Mouse (Mus musculus): ENCODE measurements at regions not wholly inside any gene's neighbourhood (a gene's known extent, or its start where the extent isn't known, plus 50 kb on each side); places are given as distances from the start of the nearest gene placed in this dataset.
A peak's percentile ranks its signal among the peaks of the same experiment; 100 is the strongest.

DNA sequence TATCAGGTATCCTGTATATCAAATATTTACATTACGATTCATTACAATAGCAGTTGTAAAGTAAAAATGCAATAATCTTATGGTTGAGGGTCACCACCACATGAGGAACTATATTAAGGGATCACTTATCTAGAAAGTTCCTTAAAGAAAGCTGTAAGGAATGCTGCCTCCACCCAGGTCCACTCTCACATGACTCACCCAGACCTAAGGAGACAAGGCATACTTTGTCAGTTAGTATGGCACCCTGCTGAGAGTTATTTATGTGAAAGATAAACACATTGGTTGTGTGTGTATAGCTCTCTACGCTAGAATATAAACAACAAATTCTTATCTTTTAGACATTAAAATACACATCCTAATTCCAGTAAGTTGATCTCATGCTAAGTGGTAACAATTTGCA lies 619.6 kb upstream of the Cited2 start:
- Histone ChIP-seq H3K27ac (replicated peaks; ENCODE audit: low read depth, low read length) (no peak overlapping the region), H3K9ac (replicated peaks; ENCODE audit: low read length) (no peak overlapping the region), H3K4me3 (ENCODE audit: low read depth, low read length) (no peak overlapping the region), H3K4me1 (ENCODE audit: control insufficient read depth, insufficient read depth, low read length) (no peaks in the 10 kb centered on the region), H3K9me3 (replicated peaks; ENCODE audit: control insufficient read depth, low read length) (no peaks in the 10 kb centered on the region), H3K4me2 (ENCODE audit: low read depth, low read length) (no peak overlapping the region), H3K27me3 (ENCODE audit: control insufficient read depth, insufficient read depth, low read length) (no peaks in the 10 kb centered on the region), H3K36me3 (replicated peaks; ENCODE audit: control insufficient read depth, insufficient read depth, low read depth, low read length) (no peaks in the 10 kb centered on the region)
- no peak for ATAC-seq (replicated peaks; ENCODE audit: insufficient number of reproducible peaks, low FRiP score, low TSS enrichment, low read depth)
- no peak for DNase-seq (ENCODE audit: low spot score)
- 56% methylated on average over 2 of the region's 2 CpGs for WGBS

DNA sequence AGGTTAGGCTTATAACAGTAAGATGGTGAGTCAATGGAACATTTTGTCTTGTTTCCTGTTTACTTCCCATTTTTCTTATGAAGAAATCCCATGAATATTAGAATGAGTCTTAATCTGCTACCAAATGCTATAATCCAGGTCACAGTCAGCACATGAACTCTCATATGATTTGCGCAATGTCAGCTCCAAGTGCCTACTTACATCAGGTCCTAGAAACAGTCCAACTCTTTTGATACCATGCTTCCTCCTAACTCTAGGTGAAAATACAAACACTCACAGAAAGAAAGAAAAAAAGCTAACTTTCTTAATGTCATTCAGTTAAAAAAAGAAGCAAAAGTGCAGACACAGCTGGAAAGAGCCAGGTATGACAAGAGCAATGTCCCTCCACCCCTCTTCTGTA lies 616.2 kb upstream of the Cited2 start:
- H3K27ac ChIP-seq (replicated peaks; ENCODE audit: low read depth, low read length): no peak overlapping the region
- H3K4me1 ChIP-seq (ENCODE audit: control insufficient read depth, insufficient read depth, low read length): no peaks in the 10 kb centered on the region
- WGBS: 93% methylated on average over 1 of the region's 1 CpGs
- ATAC-seq (replicated peaks; ENCODE audit: insufficient number of reproducible peaks, low FRiP score, low TSS enrichment, low read depth) (no peak), DNase-seq (ENCODE audit: low spot score) (no peak)
- no peaks in the 10 kb centered on the region for H3K36me3 ChIP-seq (replicated peaks; ENCODE audit: control insufficient read depth, insufficient read depth, low read depth, low read length)
- H3K27me3 ChIP-seq (ENCODE audit: control insufficient read depth, insufficient read depth, low read length): no peaks in the 10 kb centered on the region
- no peak overlapping the region for H3K4me2 ChIP-seq (ENCODE audit: low read depth, low read length)
- no peak overlapping the region for H3K9ac ChIP-seq (replicated peaks; ENCODE audit: low read length)
- H3K4me3 ChIP-seq (ENCODE audit: low read depth, low read length): no peak overlapping the region
- no peaks in the 10 kb centered on the region for H3K9me3 ChIP-seq (replicated peaks; ENCODE audit: control insufficient read depth, low read length)

DNA sequence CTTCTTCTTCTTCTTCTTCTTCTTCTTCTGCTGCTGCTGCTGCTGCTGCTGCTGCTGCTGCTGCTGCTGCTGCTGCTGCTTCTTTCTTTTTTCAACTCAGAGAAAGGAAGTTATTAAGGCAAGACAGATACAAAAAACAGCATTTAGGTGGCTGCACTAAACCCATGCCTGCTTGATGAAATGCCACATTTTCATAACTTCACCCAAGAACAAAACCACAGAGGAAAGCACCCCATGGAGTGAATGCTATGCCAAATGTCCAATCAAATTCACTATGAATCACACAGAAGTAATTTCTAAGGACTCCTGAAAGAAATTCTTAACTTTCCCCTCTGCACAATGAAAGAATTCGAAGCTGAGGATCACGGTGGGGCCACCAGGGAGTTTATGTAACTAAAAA lies 611.9 kb upstream of the Cited2 start:
- no peak overlapping the region for H3K4me3 ChIP-seq (ENCODE audit: low read depth, low read length)
- no peak for DNase-seq (ENCODE audit: low spot score)
- no peaks in the 10 kb centered on the region for H3K9me3 ChIP-seq (replicated peaks; ENCODE audit: control insufficient read depth, low read length)
- WGBS: 85% methylated on average over 2 of the region's 2 CpGs
- no peaks in the 10 kb centered on the region for H3K4me1 ChIP-seq (ENCODE audit: control insufficient read depth, insufficient read depth, low read length)
- no peak for ATAC-seq (replicated peaks; ENCODE audit: insufficient number of reproducible peaks, low FRiP score, low TSS enrichment, low read depth)
- H3K27ac ChIP-seq (replicated peaks; ENCODE audit: low read depth, low read length): no peak overlapping the region
- no peak overlapping the region for H3K4me2 ChIP-seq (ENCODE audit: low read depth, low read length)
- H3K9ac ChIP-seq (replicated peaks; ENCODE audit: low read length): no peak overlapping the region
- no peaks in the 10 kb centered on the region for H3K36me3 ChIP-seq (replicated peaks; ENCODE audit: control insufficient read depth, insufficient read depth, low read depth, low read length)
- no peaks in the 10 kb centered on the region for H3K27me3 ChIP-seq (ENCODE audit: control insufficient read depth, insufficient read depth, low read length)

DNA sequence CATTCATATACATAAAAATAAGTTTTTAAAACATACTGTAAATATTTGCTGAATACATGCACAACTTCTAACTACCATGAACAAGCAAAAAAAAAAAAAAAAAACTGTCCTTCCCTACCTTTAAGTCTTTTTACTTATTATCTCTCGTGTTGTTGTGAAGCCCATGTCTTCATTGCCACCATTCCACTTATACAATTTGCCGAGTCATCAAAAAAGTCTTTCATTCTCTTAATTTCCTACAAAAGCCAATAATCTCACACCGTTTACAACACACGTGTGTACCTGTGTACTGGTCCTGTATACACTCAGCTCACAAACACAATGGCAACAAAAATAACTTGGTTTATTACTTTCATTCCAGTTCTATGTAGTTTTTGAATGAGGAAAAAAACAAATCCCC lies 608.2 kb upstream of the Cited2 start:
- 90% methylated on average over 4 of the region's 4 CpGs for WGBS
- Histone ChIP-seq H3K27me3 (ENCODE audit: control insufficient read depth, insufficient read depth, low read length) (no peaks in the 10 kb centered on the region), H3K36me3 (replicated peaks; ENCODE audit: control insufficient read depth, insufficient read depth, low read depth, low read length) (no peaks in the 10 kb centered on the region), H3K9ac (replicated peaks; ENCODE audit: low read length) (no peak overlapping the region), H3K27ac (replicated peaks; ENCODE audit: low read depth, low read length) (no peak overlapping the region), H3K4me2 (ENCODE audit: low read depth, low read length) (no peak overlapping the region), H3K9me3 (replicated peaks; ENCODE audit: control insufficient read depth, low read length) (no peaks in the 10 kb centered on the region), H3K4me1 (ENCODE audit: control insufficient read depth, insufficient read depth, low read length) (no peaks in the 10 kb centered on the region), H3K4me3 (ENCODE audit: low read depth, low read length) (no peak overlapping the region)
- DNase-seq (ENCODE audit: low spot score) (no peak), ATAC-seq (replicated peaks; ENCODE audit: insufficient number of reproducible peaks, low FRiP score, low TSS enrichment, low read depth) (no peak)

DNA sequence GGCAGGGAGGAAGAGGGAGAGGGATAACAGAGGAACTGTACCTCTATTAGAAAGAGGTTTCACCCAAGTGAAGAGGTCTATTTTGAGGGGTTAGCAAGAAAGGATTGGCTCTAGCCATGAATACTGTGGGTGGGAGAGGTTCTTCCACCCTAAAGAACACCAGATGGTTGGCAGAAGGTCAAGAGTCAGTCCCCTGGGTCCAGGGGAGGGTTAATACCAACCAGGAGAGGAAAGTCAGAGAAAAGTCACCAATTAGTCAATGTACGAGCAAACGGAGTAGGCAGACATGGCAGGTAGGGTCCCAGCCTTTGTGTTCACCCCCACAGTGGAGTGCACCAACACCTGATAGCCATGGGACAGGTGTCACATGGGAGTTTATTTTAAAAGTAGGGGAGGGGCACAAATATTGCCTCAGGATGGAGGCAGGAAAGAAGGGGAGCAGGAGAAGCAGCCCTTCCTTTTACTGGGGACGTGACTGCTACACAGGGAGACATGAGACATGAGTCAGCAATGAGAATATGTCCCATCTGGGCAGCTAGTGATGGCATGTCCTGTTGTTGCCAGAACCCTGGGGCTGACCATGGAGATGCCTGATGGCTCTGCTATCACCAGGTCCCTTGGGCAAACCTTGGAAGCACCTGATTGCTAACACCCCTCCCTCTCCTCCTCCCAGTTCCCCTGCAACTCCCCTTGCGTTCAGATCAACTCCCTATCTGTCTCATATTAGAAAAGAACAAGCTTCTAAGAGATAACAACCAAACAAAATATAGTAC lies 593.4 kb upstream of the Cited2 start:
- Histone ChIP-seq H3K27me3 (ENCODE audit: control insufficient read depth, insufficient read depth, low read length) (no peaks in the 10 kb centered on the region), H3K4me3 (ENCODE audit: low read depth, low read length) (no peak overlapping the region), H3K36me3 (replicated peaks; ENCODE audit: control insufficient read depth, insufficient read depth, low read depth, low read length) (no peaks in the 10 kb centered on the region), H3K27ac (replicated peaks; ENCODE audit: low read depth, low read length) (no peak overlapping the region), H3K4me1 (ENCODE audit: control insufficient read depth, insufficient read depth, low read length) (no peaks in the 10 kb centered on the region), H3K4me2 (ENCODE audit: low read depth, low read length) (no peak overlapping the region), H3K9ac (replicated peaks; ENCODE audit: low read length) (no peak overlapping the region), H3K9me3 (replicated peaks; ENCODE audit: control insufficient read depth, low read length) (no peaks in the 10 kb centered on the region)
- no peak for DNase-seq (ENCODE audit: low spot score)
- ATAC-seq (replicated peaks; ENCODE audit: insufficient number of reproducible peaks, low FRiP score, low TSS enrichment, low read depth): no peak
- 87% methylated on average over 4 of the region's 4 CpGs for WGBS

DNA sequence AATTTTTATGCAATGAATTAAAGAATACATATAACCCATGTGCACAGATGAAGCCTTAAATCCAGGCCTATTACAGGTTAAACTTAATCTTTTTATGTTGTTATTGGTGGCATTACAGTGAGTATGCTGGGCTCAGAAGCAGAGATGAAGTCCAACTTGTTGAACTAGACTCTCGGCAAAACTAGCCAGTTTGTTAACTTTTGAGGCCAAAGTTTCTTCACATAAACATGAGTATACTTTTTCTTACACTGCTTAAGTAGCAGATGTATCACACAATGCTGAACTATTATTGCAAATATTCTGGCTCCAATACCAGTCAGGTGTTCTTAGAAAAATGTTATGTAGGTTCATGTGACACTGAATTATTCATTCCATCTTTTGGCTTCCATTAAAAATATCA lies 592.4 kb upstream of the Cited2 start:
- Histone ChIP-seq H3K27me3 (ENCODE audit: control insufficient read depth, insufficient read depth, low read length) (no peaks in the 10 kb centered on the region), H3K36me3 (replicated peaks; ENCODE audit: control insufficient read depth, insufficient read depth, low read depth, low read length) (no peaks in the 10 kb centered on the region), H3K9ac (replicated peaks; ENCODE audit: low read length) (no peak overlapping the region), H3K9me3 (replicated peaks; ENCODE audit: control insufficient read depth, low read length) (no peaks in the 10 kb centered on the region), H3K4me2 (ENCODE audit: low read depth, low read length) (no peak overlapping the region), H3K4me3 (ENCODE audit: low read depth, low read length) (no peak overlapping the region), H3K4me1 (ENCODE audit: control insufficient read depth, insufficient read depth, low read length) (no peaks in the 10 kb centered on the region), H3K27ac (replicated peaks; ENCODE audit: low read depth, low read length) (no peak overlapping the region)
- no peak for ATAC-seq (replicated peaks; ENCODE audit: insufficient number of reproducible peaks, low FRiP score, low TSS enrichment, low read depth)
- WGBS: 78% methylated on average over 1 of the region's 1 CpGs
- DNase-seq (ENCODE audit: low spot score): no peak

DNA sequence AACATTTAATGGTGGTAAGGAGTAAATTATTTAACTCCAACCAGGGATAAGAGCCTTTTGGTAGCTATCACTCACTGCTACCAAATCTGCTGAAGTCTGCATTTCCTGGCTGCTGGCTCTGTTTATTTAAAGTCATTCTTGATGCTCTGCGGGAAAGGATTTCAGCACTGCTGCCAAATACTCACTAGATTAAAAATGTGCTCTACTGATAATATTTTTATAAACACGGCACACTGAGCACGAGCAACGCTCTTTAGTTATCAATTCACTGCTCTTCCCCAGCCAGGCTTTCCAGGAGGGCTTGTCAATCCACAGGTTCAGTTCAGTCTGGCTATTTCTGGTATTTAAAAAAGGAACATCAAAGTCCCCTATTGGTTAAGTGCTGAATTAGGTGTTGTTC lies 591.3 kb upstream of the Cited2 start:
- ATAC-seq (replicated peaks; ENCODE audit: insufficient number of reproducible peaks, low FRiP score, low TSS enrichment, low read depth) (no peak), DNase-seq (ENCODE audit: low spot score) (no peak)
- H3K27ac ChIP-seq (replicated peaks; ENCODE audit: low read depth, low read length): no peak overlapping the region
- no peaks in the 10 kb centered on the region for H3K27me3 ChIP-seq (ENCODE audit: control insufficient read depth, insufficient read depth, low read length)
- no peak overlapping the region for H3K4me2 ChIP-seq (ENCODE audit: low read depth, low read length)
- H3K4me3 ChIP-seq (ENCODE audit: low read depth, low read length): no peak overlapping the region
- H3K36me3 ChIP-seq (replicated peaks; ENCODE audit: control insufficient read depth, insufficient read depth, low read depth, low read length): no peaks in the 10 kb centered on the region
- H3K9me3 ChIP-seq (replicated peaks; ENCODE audit: control insufficient read depth, low read length): no peaks in the 10 kb centered on the region
- 51% methylated on average over 4 of the region's 4 CpGs for WGBS
- H3K4me1 ChIP-seq (ENCODE audit: control insufficient read depth, insufficient read depth, low read length): no peaks in the 10 kb centered on the region
- H3K9ac ChIP-seq (replicated peaks; ENCODE audit: low read length): no peak overlapping the region

DNA sequence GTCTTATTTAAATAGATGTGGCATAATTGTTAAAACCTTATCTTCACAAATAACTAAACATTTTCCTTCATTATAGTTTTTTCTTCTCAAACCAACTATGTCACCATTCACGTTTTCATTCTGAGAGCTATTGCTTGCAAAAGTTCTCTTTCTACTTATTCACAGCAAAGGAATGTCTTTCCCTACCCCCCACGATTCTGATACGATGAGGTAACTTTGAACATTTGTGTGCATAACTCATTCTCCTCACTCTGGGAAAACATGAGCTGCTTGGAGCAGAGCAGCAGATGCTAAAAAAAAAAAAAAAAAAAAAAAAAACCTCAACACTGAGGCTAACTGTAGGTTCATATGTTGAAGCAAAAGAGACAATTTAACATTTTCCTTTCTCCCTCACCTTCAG lies 547.6 kb upstream of the Cited2 start:
- H3K9me3 ChIP-seq (replicated peaks; ENCODE audit: control insufficient read depth, low read length): no peaks in the 10 kb centered on the region
- H3K4me1 ChIP-seq (ENCODE audit: control insufficient read depth, insufficient read depth, low read length): no peaks in the 10 kb centered on the region
- H3K27ac ChIP-seq (replicated peaks; ENCODE audit: low read depth, low read length): no peak overlapping the region
- ATAC-seq (replicated peaks; ENCODE audit: insufficient number of reproducible peaks, low FRiP score, low TSS enrichment, low read depth) (no peak), DNase-seq (ENCODE audit: low spot score) (peak; percentile 30)
- H3K36me3 ChIP-seq (replicated peaks; ENCODE audit: control insufficient read depth, insufficient read depth, low read depth, low read length): no peaks in the 10 kb centered on the region
- no peaks in the 10 kb centered on the region for H3K27me3 ChIP-seq (ENCODE audit: control insufficient read depth, insufficient read depth, low read length)
- no peak overlapping the region for H3K4me2 ChIP-seq (ENCODE audit: low read depth, low read length)
- H3K4me3 ChIP-seq (ENCODE audit: low read depth, low read length): no peak overlapping the region
- 44% methylated on average over 3 of the region's 3 CpGs for WGBS
- no peak overlapping the region for H3K9ac ChIP-seq (replicated peaks; ENCODE audit: low read length)

All from embryonic facial prominence, embryonic 11.5 days (tissue).